Mouse (Mus musculus) heart, postnatal 10 days (tissue): ENCODE data around the gene Mnat1. TPM values are rescaled to one million over a fixed set of nuclear protein-coding genes. Genes with fewer than 3 reads are reported as not detected.

ENCODE experiments used
- DNase-seq, 2 experiments: peaks; one replicate each; pipeline ENCODE4 v3.0.0; 2021
- intact Hi-C: fragments of 180-260 bp; cut with DNase I; formaldehyde crosslinking; loops from one replicate; pipeline ENCODE4 v1.15.1; 2025
- total RNA-seq, 2 experiments: library from RNA; stranded (reverse); gene quantifications; 2 replicates each; pipeline ENCODE4 v1.2.3; 2021

The Mnat1 gene
- total RNA-seq, 2 experiments from 2014 or later: 23.7 to 24.2 TPM

DNA sequence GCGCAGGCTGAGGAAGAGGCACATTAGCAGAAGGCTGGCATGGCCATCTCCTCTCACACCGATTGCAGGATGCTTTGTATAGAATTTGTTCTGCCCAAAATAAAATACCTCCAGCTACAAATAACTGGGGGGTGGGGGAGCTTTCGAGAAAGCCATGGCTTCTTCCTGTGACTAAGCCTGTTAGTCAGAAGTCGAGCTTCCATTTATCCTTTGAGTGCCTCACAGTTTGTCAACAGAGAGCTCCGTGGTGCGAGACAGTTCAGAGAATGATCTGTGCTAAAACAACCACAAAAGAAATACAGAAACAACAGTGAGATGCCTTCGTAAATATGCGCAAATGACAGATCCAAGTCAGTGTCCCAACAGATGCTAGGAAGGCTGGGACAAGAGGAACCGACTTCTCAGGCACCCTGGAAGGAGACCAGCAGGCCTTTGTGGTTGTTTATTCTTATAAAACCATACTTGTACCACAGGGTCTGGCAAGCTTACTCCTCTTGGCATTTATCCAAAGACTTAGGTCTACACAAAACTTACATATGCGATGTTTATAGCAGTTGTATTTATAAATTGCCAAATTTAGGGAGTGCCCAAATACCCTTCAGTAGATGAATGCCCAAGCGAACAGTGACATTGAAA, 172.1 kb downstream of the Mnat1 start:
- intact Hi-C loops: no loop called here
- DNase-seq: no peak

DNA sequence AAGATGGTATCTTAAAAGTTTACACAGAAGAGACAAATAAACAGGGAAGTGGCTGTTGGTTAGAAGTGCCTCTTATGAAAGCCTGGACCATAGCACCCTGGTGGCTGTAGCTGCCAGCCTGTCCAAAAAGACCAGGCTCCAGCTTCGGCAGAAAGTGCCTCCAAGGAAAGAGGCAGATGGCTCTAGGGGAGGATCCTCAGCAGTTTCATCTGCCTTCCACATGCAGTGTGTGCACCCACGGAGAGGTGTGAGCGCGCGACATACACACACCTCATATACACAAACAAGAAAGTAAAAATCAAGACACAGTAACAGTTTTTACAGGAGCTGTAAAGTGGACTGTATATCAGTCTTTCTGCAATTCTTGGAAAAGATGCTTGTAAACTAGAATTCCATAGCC, 175.1 kb downstream of the Mnat1 start:
- DNase-seq: no peak
- intact Hi-C loops: no loop called here

DNA sequence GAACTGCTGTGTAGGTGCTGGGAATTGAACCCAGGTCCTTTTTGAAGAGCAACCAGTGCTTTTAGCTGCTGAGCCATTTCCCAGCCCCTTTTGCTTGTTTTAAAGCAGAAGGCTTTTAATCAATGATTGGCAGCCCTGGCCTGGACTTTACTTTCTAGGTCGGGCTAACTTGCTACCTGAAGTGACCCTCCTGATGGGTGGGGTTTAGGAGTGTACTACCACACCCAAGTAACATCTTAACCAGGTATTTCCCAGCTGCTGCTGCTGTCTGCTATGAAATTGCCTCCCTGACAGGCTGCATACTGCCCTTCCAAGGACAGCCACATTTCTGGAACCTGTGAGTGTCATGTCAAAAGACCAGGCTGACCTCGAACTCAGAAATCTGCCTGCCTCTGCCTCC, 177.0 kb downstream of the Mnat1 start:
- intact Hi-C loops: no loop called here
- DNase-seq: no peak

DNA sequence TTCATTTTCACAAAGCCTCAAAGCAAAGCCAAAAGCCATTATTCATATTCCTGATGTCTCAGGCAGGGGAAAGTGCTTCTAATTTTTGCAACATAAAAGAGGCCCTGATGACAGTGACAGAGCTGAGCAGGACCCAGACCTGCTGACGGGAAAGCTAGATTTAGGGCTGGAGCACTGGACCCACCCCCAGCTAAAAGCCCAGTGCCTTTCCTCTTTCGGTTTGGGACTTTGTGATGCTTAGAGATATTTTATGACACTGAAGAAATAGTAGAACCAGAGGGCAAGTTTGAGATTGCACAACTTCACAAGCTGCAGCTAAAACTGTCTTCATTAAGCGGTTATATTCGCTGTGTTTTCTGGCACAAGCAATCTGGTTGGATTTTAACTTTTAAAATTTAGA, 181.1 kb downstream of the Mnat1 start:
- DNase-seq: no peak
- intact Hi-C loops: no loop called here

DNA sequence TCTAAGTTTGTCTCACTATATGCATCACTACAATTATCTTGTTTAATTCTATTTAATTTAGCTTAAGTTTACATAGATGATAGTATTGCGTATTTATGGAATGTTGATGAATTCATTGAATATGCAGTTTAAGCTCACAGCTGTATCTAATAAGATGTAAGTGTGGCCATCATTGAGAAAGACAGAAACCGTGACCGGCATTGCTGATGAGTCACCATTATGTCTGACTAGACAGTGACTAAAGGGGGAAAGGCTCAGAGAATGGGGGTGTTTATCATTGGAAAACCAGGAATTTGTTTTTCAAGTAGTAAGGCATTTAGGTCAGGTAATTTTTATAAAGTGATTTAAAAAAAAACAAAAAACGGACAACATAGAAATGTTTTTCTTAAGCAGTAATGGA, 184.2 kb downstream of the Mnat1 start:
- DNase-seq: no peak
- intact Hi-C loops: no loop called here

DNA sequence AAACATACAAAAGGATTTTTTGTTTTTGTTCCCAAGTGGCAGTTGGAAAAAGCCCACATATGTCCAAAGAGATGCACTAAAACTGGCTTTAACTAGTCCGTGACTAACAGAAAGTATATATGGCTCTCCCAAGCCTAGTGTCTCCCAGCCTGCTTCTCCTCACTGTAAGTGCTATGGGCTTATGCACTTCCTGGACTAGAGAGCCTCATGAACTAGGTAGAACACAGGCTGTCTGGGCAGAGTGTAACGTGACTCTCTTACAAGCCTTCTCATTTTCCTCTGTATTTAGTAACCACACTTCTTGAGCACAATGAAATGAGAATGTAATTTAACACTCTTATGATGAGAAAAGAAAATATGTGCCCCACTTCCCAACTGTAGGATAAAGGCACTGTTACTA, 185.2 kb downstream of the Mnat1 start:
- no peak for DNase-seq
- intact Hi-C loops: no loop called here

DNA sequence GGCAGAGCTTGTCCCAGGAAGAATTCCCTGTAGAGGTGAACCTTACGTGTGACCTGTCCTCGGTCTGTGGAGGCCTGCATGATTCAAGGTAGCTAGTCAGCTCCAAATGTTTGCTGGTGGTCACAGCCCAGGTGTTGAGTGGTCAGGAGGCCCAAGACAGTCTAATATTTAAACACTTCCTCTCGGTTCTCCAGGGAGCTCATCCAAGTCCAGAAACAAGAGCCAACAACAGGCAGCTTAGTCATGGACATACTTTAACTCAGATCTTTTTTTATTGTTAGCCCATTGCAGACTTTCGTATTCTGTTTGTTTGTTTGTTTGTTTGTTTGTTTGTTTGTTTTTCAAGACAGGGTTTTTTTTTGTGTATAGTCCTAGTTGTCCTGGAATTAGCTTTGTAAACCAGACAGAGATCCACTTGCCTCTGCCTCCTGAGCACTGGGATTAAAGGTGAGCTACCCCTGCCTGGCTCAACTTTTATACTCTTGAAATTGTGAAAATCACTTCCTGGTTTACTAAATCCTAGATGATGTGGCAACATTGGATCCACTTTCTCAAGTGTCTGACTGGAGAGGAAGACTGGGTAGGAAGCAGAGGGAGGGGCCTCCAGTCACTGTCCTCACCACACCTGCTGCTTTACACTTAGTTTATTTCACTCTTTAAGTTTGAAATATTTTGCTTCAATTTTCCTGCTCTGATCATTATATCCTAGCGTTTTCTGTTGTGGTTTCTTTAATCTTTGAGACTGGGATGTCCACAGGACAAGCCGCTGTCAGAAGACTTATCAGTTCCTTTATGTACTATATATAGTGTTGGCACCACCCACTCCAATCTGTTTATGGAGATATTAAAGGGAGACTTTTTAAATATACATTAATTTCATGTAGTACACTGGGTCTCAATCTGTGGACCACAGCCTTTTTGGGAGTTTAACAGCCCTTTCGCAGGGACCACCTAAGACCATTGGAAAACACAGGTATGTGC, 194.5 kb downstream of the Mnat1 start:
- intact Hi-C loops: no loop called here
- no peak for DNase-seq

Other genes starting within 250 kb of the Mnat1 start
- gene Six6, start 183.8 kb upstream of the Mnat1 start, total RNA-seq: not detected
- gene 4930447C04Rik, start 182.9 kb upstream of the Mnat1 start, total RNA-seq: under 1 TPM; 0.67 to 0.79 TPM
- under 1 TPM; 0.53 to 0.92 TPM for gene Six1, start 69.8 kb upstream of the Mnat1 start, total RNA-seq
- 1 to 10 TPM; 2.3 to 3.4 TPM for gene Six4, start 10.3 kb upstream of the Mnat1 start, total RNA-seq
- 10 to 100 TPM; 43.0 to 44.7 TPM for gene Trmt5, start 163.0 kb downstream of the Mnat1 start, total RNA-seq
- gene Slc38a6, start 163.1 kb downstream of the Mnat1 start, total RNA-seq: 1 to 10 TPM; 6.0 to 6.8 TPM